Mouse (Mus musculus) Patski (cell line): ENCODE data around the gene Xrn2. TPM values are rescaled to one million over a fixed set of nuclear protein-coding genes. Genes with fewer than 3 reads are reported as not detected.
"Not testable (repeated sequence)": the region's sequence is repeated elsewhere in the genome, so short reads cannot be mapped to it uniquely, and the experiment has no call there.

Experiments
- ATAC-seq: fragments of 100-300 bp; one replicate; pipeline ENCODE4 v1.8.0; 2021
- CTCF ChIA-PET: fragments of 350-600 bp; sonication (Branson Sonifier 250); formaldehyde crosslinking; loops from one replicate; lab custom pipeline; 2022; ENCODE audit warnings: inconsistent platforms; lab: Charles Lee
- POLR2A ChIA-PET: fragments of 350-600 bp; sonication (Branson Sonifier 250); formaldehyde crosslinking; loops from one replicate; lab custom pipeline; 2022; ENCODE audit warnings: antibody characterized with exemption, inconsistent platforms; lab: Charles Lee
- DNase-seq: peaks from one replicate; pipeline ENCODE4 v3.0.0-alpha.2; 2011; ENCODE audit warnings: low read depth, low spot score
- H3K27me3 ChIP-seq: fragments of 371-371 bp; one replicate; pipeline ENCODE4 v1.5.1; 2021
- CTCF ChIP-seq: fragments of 100-300 bp; IDR thresholded peaks from one replicate; pipeline ENCODE4 v1.5.1; 2021
- in situ Hi-C: fragments of 300-500 bp; cut with MboI; formaldehyde crosslinking; loops from 3 replicates; pipeline ENCODE4 v1.11.1; 2018; ENCODE audit warnings: low pct_unique_long_range_greater_than_20kb, mixed read lengths
- polyA plus RNA-seq: library from polyadenylated mRNA; unstranded; gene quantifications from one replicate; pipeline ENCODE4 v1.2.3, GENCODE M21; 2021

Gene Xrn2
- polyA plus RNA-seq, 1 experiment from 2014 or later, result 85.6 TPM

DNA sequence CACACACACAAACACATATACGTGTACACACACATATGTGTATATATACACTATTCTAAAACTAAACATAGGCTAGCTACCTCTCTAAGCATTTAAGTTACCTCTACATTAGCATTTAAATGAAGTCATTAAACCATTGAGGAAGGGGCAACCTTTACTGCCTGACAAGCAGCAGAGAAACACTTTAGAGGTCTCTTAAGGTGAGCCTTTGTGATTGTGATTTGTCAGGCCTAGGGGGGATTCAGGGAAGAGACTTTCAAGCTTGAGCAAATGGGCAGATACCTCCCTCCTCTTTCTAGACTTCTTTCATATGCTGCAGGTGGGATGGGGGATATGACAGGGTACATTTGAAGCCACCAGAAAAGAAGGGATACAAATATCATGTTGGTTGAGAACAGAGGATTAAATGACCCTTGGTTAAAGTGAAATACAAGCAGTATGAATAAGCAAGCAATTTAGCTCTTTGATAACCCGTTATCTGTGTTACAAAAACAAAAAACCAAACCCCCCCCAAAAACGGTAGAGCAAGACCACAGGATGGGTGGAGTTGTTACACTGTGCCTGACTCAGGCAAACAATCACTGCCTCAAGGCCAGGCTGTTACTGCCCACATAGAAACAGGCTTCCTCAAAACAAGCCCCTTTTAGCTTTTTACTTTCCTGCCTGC, 1.2 kb upstream of the Xrn2 start:
- ATAC-seq (no peak), DNase-seq (no peak)
- ChIA-PET CTCF (no interaction called here), POLR2A (interaction anchor here (0.7 kb wide), 1 partner anchor 51 kb away, joined by 3 read pairs; no protein-coding TSS in a partner anchor)
- no peaks in the 10 kb centered on the region for H3K27me3 ChIP-seq
- in situ Hi-C loops, result no loop called here
- TF ChIP-seq CTCF, result no peak

DNA sequence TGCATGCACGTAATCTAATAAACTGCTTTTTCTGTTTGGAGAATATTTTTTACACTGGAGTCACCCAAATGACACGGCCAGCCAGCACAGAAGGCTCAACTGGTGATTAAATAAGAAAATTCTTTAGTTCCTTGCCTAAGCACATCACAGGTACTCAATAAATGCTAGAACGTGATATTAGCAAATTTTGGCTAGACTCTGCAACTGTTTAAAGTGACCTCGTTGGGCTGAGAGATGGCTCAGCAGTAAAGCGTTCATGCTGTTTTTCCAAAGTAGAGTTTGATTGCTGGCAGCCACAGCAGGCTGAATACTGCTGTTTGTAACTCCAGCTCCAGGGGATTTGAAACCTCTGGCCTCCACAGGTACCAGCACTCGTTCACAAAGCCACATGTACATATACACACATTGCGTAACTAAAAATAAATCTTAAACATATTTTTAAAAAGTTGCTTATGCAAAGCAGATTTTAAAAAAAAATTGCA, 614 bp upstream of the Xrn2 start:
- ATAC-seq (no peak), DNase-seq (peak; percentile 19)
- POLR2A ChIA-PET, result interaction anchor here (0.6 kb wide), 1 partner anchor 10 kb away, joined by 3 read pairs; no protein-coding TSS in a partner anchor
- no peaks in the 10 kb centered on the region for H3K27me3 ChIP-seq
- CTCF ChIA-PET, result interaction anchor here (5.6 kb wide), 1 partner anchor 15 kb away, joined by 19 read pairs; no protein-coding TSS in a partner anchor
- no peak for TF ChIP-seq CTCF
- in situ Hi-C loops, result no loop called here

DNA sequence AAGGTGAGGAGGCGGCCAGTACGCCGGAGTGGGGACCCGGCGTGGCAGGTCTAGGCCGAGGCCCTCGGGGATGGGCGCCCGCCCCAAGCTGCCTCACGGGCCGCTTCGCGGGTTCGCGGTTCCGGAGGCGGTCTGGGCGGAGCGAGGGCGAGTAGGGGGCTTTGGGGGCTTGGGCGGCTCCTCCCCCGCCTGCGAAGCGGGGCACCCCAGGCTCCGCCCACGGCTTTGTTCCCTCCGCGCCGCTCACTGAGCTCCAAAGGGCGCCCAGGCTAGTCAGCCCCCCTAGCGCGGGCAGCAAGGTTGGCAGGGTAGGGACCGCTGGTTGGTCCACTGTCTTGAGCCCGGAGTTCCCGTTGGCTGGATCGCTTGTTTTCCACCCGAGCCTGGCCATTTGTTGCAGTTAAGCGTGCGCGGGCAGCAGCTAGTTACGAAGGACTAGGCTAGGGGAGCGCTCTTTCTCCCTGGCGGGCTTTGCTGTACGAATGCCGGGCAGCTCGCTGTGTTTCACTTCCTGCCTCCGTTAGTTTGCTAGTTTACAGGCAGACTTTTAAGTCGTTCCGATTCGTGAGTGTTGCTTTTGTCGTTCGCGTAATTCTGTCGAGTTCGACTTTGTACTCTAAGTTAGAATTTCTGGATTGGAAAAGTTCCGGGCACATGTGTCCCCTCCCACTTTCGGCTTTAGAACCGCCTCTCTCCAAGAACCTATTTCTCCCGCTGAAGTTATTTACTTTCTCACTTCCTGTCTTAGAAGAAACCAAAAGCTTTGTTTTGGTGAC, 586 bp downstream of the Xrn2 start:
- DNase-seq, result peak; percentile 33
- TF ChIP-seq CTCF, result no peak
- ChIA-PET POLR2A (interaction anchor here (0.6 kb wide), 2 partner anchors 8 to 49 kb away, joined by 3 read pairs; no protein-coding TSS in a partner anchor), CTCF (interaction anchor here (1.2 to 5.6 kb wide), 2 partner anchors 13 to 54 kb away, joined by 3 to 19 read pairs; no protein-coding TSS in a partner anchor)
- no peaks in the 10 kb centered on the region for H3K27me3 ChIP-seq
- in situ Hi-C loops, result no loop called here
- peak; percentile 86 for ATAC-seq

DNA sequence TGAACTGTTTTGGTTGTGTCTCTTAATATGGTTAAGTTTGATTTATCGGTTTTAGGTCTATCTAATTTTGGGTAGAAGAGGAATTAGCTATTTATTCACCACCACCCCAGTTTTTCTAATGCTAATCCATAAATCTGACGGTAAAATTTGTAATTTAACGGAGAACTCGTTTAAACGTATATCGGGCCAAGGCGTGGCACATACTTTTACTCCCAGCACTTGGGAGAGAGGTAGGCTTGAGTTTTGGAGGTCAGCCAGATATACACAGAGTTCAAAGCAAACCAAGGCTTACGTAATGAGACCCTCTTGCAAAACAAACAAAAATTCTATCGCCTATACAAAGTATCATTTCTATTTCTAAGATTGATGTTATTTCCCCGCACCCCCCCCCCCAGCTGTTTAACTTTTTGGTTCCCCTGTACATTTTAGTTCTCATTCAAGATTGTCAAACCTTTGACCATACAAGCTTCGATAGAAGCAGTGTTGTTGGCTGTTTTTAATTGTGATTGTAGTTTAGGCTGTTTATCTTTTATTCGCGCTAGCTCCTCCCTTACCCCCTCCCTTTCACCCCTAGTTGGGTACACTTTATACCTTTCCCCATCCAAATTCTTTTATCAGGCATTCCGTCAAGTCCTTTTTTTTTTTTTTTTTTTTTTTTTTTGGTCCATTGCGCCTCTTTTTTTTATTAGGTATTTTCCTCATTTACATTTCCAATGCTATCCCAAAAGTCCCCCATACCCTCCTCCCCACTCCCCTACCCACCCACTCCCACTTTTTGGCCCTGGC, 1.5 kb downstream of the Xrn2 start:
- TF ChIP-seq CTCF, result no peak
- ATAC-seq, result no peak
- CTCF ChIA-PET, result interaction anchor here (0.7 to 5.6 kb wide), 3 partner anchors 12 to 55 kb away, joined by 3 to 19 read pairs (median 3); no protein-coding TSS in a partner anchor
- no peak for DNase-seq
- no peaks in the 10 kb centered on the region for H3K27me3 ChIP-seq
- in situ Hi-C loops, result no loop called here
- POLR2A ChIA-PET, result interaction anchor here (1.0 kb wide), 1 partner anchor 13 kb away, joined by 4 read pairs; no protein-coding TSS in a partner anchor

DNA sequence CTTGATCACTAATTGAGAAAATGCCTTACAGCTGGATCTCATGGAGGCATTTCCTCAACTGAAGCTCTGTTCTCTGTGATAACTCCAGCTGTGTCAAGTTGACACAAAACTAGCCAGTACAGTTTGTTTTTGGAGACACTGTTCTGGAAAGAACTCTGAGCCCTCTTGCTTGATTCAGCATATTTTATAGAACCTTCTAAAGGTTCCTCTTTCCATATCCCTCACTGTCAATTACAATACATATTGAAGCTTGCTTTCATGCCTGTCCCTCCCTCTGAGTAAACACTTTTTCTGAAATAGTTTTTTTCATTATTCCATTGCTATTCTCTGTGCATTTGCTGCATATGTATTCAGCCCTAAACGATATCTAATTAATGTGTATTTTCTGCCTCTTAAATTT, 9.2 kb downstream of the Xrn2 start:
- ATAC-seq, H3K27me3 ChIP-seq, in situ Hi-C loops, DNase-seq: not testable (repeated sequence)
- ChIA-PET CTCF (interaction anchor here (0.7 to 1.9 kb wide), 2 partner anchors 18 to 103 kb away, joined by 3 to 5 read pairs; no protein-coding TSS in a partner anchor), POLR2A (interaction anchor here (0.9 kb wide), 1 partner anchor 9 kb away, joined by 3 read pairs; the partner anchor contains the start of gene Xrn2)

DNA sequence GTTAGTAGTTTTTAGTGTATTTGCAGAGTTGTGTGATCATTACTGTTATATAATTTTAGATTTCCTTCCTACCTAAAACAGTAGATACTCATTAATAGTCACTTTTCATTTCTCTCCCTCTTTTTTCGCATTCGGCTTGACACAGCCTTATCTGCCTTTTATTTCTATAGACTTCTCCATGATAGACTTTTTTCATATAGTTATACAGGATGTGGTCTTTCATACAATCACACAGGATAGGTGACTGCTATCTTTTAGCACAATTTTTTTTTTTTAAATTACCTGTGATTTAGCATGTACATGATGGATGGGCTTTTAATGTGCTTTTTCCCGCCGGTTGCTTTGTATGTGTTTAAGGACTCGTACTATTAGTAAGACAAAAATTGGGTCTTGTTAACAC, 10.3 kb downstream of the Xrn2 start:
- no peak for ATAC-seq
- no peak for TF ChIP-seq CTCF
- in situ Hi-C loops, result no loop called here
- H3K27me3 ChIP-seq, result no peaks in the 10 kb centered on the region
- ChIA-PET CTCF (no interaction called here), POLR2A (no interaction called here)
- no peak for DNase-seq

DNA sequence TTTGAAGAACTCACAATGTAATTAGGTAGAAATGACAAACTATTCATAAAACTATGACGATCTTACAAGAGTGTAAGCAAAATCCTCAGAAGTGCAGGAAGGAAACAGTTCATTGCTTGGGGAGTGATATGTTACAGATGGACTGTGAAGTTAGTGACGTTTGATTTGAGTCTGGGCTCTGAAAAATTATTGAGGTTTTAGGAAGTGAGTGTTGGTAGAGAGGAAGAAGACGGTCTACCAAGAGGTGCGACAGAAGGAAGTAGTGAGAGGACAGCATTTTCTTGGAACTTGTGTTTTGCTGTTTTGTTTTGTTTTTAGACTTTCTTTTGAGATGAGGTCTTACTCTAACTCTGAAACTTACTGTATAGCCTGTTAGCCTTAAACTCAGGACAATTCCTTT, 10.8 kb downstream of the Xrn2 start:
- ChIA-PET POLR2A (no interaction called here), CTCF (no interaction called here)
- in situ Hi-C loops, result no loop called here
- TF ChIP-seq CTCF, result no peak
- no peaks in the 10 kb centered on the region for H3K27me3 ChIP-seq
- DNase-seq (no peak), ATAC-seq (no peak)

DNA sequence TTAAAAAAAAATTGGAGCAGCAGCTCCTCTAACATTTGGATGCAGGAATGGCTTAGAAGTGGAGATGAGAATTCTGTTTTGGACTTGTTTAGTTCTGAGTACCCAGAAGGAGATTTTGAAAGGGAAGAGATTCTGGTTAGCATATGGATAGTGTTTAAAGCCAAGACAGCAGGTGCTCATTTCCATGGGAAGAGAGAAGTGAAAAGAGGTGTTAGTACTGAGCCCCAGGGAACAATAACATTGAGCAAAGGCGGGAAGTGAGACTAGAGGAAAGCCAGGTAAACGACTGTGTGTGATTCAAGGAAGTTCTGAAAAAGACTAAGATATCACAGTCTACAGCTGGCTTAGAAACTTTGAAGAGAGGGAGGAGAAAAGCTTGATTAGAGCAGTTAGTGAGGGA, 20.3 kb downstream of the Xrn2 start:
- DNase-seq, result no peak
- no peak for ATAC-seq
- ChIA-PET CTCF (interaction anchor here (1.2 to 1.3 kb wide), 3 partner anchors 9 to 38 kb away, joined by 3 to 5 read pairs (median 3); no protein-coding TSS in a partner anchor), POLR2A (no interaction called here)
- in situ Hi-C loops, result no loop called here
- no peaks in the 10 kb centered on the region for H3K27me3 ChIP-seq
- no peak for TF ChIP-seq CTCF

DNA sequence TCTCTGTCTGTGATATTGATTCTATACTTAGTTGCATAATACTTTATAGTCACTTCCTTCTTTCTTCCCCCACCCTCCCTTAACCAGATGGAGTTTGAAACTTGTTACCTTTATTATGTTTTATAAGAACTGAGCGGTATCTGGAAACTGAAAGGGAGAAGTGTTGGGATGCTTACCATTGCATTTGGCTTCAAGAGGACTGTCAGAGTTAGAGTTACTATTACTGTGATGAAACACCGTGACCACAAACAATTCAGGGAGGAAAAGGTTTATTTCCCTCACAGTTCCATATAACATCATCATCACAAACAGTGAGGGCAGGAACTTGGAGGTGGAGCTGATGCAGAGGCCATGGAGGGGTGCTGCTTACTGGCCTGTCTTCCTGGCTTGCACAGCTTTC, 23.1 kb downstream of the Xrn2 start:
- in situ Hi-C loops, result no loop called here
- ATAC-seq, result no peak
- no peak for DNase-seq
- no peak for TF ChIP-seq CTCF
- POLR2A ChIA-PET, result no interaction called here
- no peaks in the 10 kb centered on the region for H3K27me3 ChIP-seq
- CTCF ChIA-PET, result interaction anchor here (0.8 to 3.1 kb wide), 2 partner anchors 25 to 77 kb away, joined by 3 to 10 read pairs; no protein-coding TSS in a partner anchor

DNA sequence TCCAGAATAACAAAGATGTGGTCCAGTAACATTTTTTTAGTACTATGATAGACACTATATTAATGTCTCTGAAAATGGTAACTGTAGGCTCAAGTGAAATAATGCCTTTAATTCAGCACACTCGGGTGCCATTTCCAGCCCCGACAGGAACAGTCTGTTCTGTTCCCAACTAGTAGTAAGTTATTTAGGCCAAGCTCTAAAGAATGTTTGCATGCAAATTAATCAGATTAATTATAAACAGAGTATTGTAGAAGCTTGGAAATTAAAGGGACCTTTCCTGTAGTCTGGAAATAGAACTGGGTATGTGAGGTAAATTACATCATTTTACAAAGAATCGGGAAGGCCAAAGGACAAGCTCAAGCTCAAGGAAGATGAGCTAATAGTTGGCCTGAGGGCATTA, 34.3 kb downstream of the Xrn2 start:
- ATAC-seq (no peak), DNase-seq (no peak)
- no peaks in the 10 kb centered on the region for H3K27me3 ChIP-seq
- ChIA-PET CTCF (interaction anchor here (1.2 to 1.5 kb wide), 2 partner anchors 15 to 16 kb away, joined by 3 to 5 read pairs; no protein-coding TSS in a partner anchor), POLR2A (no interaction called here)
- TF ChIP-seq CTCF, result no peak
- in situ Hi-C loops, result no loop called here
